12 mouse cellular contexts compared by ENCODE assay signal in genomic region chr14:122462689-122463079, GRCm38 (mm10). TPM values are rescaled to one million over a fixed set of nuclear protein-coding genes. Genes with fewer than 3 reads are reported as not detected.
DNase-seq lines count a peak whose midpoint lies in the region; ATAC-seq and TF ChIP-seq lines count a peak whose summit lies in the region.
"Had no signal": no experiment of that assay in that cellular context is flagged by ENCODE, and none has a peak within 500 bp of the region (broad histone marks: within the 10 kb centered on the region; RNA-seq: fewer than 3 reads in every experiment).

No protein-coding gene starts in this region.

- peak overlapping the region; percentile 50 for H3K4me3 ChIP-seq in left cerebral cortex, adult 2 months
- H3K4me3 ChIP-seq in forebrain, embryonic 10.5 days = peak overlapping the region; percentile 89
- peak overlapping the region; percentile 55 for H3K4me3 ChIP-seq in limb, embryonic 14.5 days (replicated peaks; ENCODE audit: low read length)

- peaks cover 92% of the 10 kb centered on the region for H3K4me1 ChIP-seq in forebrain, embryonic 10.5 days
- H3K4me1 ChIP-seq in limb, embryonic 14.5 days (ENCODE audit: control insufficient read depth, insufficient read depth, low read length) = peaks cover 14% of the 10 kb centered on the region

- no peak for DNase-seq in left cerebral cortex, adult 2 months (ENCODE audit: extremely low spot score in 1 of 2, low spot score in 2 of 2)
- no peak for DNase-seq in left cerebral cortex, postnatal 25 days (ENCODE audit: low spot score in 2 of 2)
- no peak for DNase-seq in forebrain, embryonic 10.5 days (ENCODE audit: extremely low spot score, low spot score)
- DNase-seq in limb, embryonic 14.5 days (ENCODE audit: low spot score) = no peak
- no peak for DNase-seq in adipocyte (ENCODE audit: low spot score)
- DNase-seq in left cerebral cortex, adult 9 months (ENCODE audit: low spot score in 2 of 2) = no peak
- DNase-seq in urinary bladder, postnatal 25 days (ENCODE audit: low spot score) = no peak

- 2% methylated on average over 17 of the region's 17 CpGs for WGBS in forebrain, embryonic 10.5 days
- 12% methylated on average over 17 of the region's 17 CpGs for WGBS in limb, embryonic 14.5 days

- H3K27me3 ChIP-seq in forebrain, embryonic 10.5 days (ENCODE audit: poor library complexity, severe bottlenecking) = peaks cover 76% of the 10 kb centered on the region
- H3K27me3 ChIP-seq in limb, embryonic 14.5 days (ENCODE audit: control insufficient read depth, insufficient read depth, low read length) = peaks cover 62% of the 10 kb centered on the region

- H3K4me2 ChIP-seq in limb, embryonic 14.5 days (replicated peaks; ENCODE audit: low read depth, low read length, severe bottlenecking) = peak overlapping the region; percentile 86; the same call in 1 of the 2 replicates

- H3K36me3 ChIP-seq in forebrain, embryonic 10.5 days (replicated peaks) = peaks cover 29% of the 10 kb centered on the region
- H3K36me3 ChIP-seq in limb, embryonic 14.5 days (ENCODE audit: control insufficient read depth, insufficient read depth, low read length) = no peaks in the 10 kb centered on the region
- H3K36me3 ChIP-seq: stomach, embryonic 15.5 days had no signal

- no peak overlapping the region for H3K9ac ChIP-seq in limb, embryonic 14.5 days (ENCODE audit: low read depth, low read length, severe bottlenecking)
- H3K9ac ChIP-seq: stomach, embryonic 15.5 days had no signal

- no peak for ATAC-seq in limb, embryonic 14.5 days (ENCODE audit: low FRiP score, low read depth)
- ATAC-seq in CD4-positive, CD25-positive, alpha-beta regulatory T cell, adult 4 months = no peak

- no peaks in the 10 kb centered on the region for H3K9me3 ChIP-seq in forebrain, embryonic 10.5 days
- H3K9me3 ChIP-seq in limb, embryonic 14.5 days (ENCODE audit: control insufficient read depth, low read length) = no peaks in the 10 kb centered on the region
- H3K9me3 ChIP-seq: stomach, embryonic 15.5 days had no signal

- peak overlapping the region; percentile 70; the same call in 1 of the 2 replicates for H3K27ac ChIP-seq in left cerebral cortex, adult 2 months
- peak overlapping the region; percentile 99 for H3K27ac ChIP-seq in forebrain, embryonic 10.5 days
- H3K27ac ChIP-seq in limb, embryonic 14.5 days (replicated peaks; ENCODE audit: low read depth, low read length) = no peak overlapping the region
- H3K27ac ChIP-seq: stomach, embryonic 15.5 days had no signal

- no peak for TF ChIP-seq POLR2A in limb, embryonic 14.5 days (IDR thresholded peaks at IDR 0.05; ENCODE audit: borderline replicate concordance, extremely low read depth, insufficient read depth, insufficient read length)

- intact Hi-C loops in left cerebral cortex, adult 2 months (cut with DNase I) = loop anchor here (10.0 kb wide), 1 partner anchor 358 kb away; the partner anchor contains the start of gene Tm9sf2
- intact Hi-C loops in left cerebral cortex, postnatal 25 days (cut with DNase I) = loop anchor here (5.0 kb wide), 1 partner anchor 80 kb away; no protein-coding TSS in a partner anchor

- TF ChIP-seq CTCF in left cerebral cortex, adult 2 months (IDR thresholded peaks at IDR 0.05) = no peak

RNA-seq across cellular contexts. Expression of gene Zic5, which starts 2.8 kb away (rescaled TPM):
- 1 to 10 TPM; 4.1 to 4.8 TPM for total RNA-seq in left cerebral cortex, adult 2 months (2021)
- 1 to 10 TPM; 2.3 to 2.7 TPM for total RNA-seq in left cerebral cortex, postnatal 25 days (2021)
- polyA plus RNA-seq in forebrain, embryonic 10.5 days (2016; fragmentation: Nextera tagmentation; extraction: Ambion mirVana) = 20.7 and 21.5 TPM in 2 replicates
- polyA plus RNA-seq in limb, embryonic 14.5 days (2012; rRNA removed) = 0.47 and 1.3 TPM in 2 replicates
- 0.76 and 0.94 TPM in 2 replicates for polyA plus RNA-seq in limb, embryonic 14.5 days (2014; fragmentation: Nextera tagmentation; extraction: Ambion mirVana)
- not detected for polyA plus RNA-seq in CD4-positive, CD25-positive, alpha-beta regulatory T cell, adult 4 months (2017; shearing (Covaris generic))
- total RNA-seq: heart, adult 18-20 months; megakaryocyte-erythroid progenitor cell, adult 5-6 weeks had no signal
- polyA plus RNA-seq: stomach, embryonic 15.5 days had no signal

RNA-seq across cellular contexts. Expression of gene Gm5089, which starts 11.8 kb away (rescaled TPM):
- under 1 TPM; 0.28 to 0.34 TPM for total RNA-seq in left cerebral cortex, adult 2 months (2021)
- total RNA-seq in left cerebral cortex, postnatal 25 days (2021) = under 1 TPM in 1 of 2 experiments, not detected in 1; 0.23 TPM
- polyA plus RNA-seq in forebrain, embryonic 10.5 days (2016; fragmentation: Nextera tagmentation; extraction: Ambion mirVana) = 1.0 and 1.9 TPM in 2 replicates
- polyA plus RNA-seq in limb, embryonic 14.5 days (2012; rRNA removed) = not detected in 2 replicates
- polyA plus RNA-seq in limb, embryonic 14.5 days (2014; fragmentation: Nextera tagmentation; extraction: Ambion mirVana) = 0.25 TPM in 1 of 2 replicates, not detected in the other
- polyA plus RNA-seq in CD4-positive, CD25-positive, alpha-beta regulatory T cell, adult 4 months (2017; shearing (Covaris generic)) = not detected
- total RNA-seq: heart, adult 18-20 months; megakaryocyte-erythroid progenitor cell, adult 5-6 weeks had no signal
- polyA plus RNA-seq: stomach, embryonic 15.5 days had no signal

RNA-seq across cellular contexts. Expression of gene Zic2, which starts 12.6 kb away (rescaled TPM):
- total RNA-seq in left cerebral cortex, adult 2 months (2021) = 10 to 100 TPM; 17.4 to 18.3 TPM
- 10 to 100 TPM; 16.0 to 16.5 TPM for total RNA-seq in left cerebral cortex, postnatal 25 days (2021)
- 7.0 and 7.3 TPM in 2 replicates for polyA plus RNA-seq in forebrain, embryonic 10.5 days (2016; fragmentation: Nextera tagmentation; extraction: Ambion mirVana)
- polyA plus RNA-seq in limb, embryonic 14.5 days (2012; rRNA removed) = 4.0 and 6.0 TPM in 2 replicates
- 0.80 and 1.1 TPM in 2 replicates for polyA plus RNA-seq in limb, embryonic 14.5 days (2014; fragmentation: Nextera tagmentation; extraction: Ambion mirVana)
- not detected for polyA plus RNA-seq in CD4-positive, CD25-positive, alpha-beta regulatory T cell, adult 4 months (2017; shearing (Covaris generic))
- total RNA-seq: heart, adult 18-20 months; megakaryocyte-erythroid progenitor cell, adult 5-6 weeks had no signal
- polyA plus RNA-seq: stomach, embryonic 15.5 days had no signal

RNA-seq across cellular contexts. Expression of gene Gm10837, which starts 27.7 kb away (rescaled TPM):
- not detected for total RNA-seq in left cerebral cortex, adult 2 months (2021)
- total RNA-seq in left cerebral cortex, postnatal 25 days (2021) = not detected
- polyA plus RNA-seq in forebrain, embryonic 10.5 days (2016; fragmentation: Nextera tagmentation; extraction: Ambion mirVana) = 0.27 TPM in 1 of 2 replicates, not detected in the other
- not detected in 2 replicates for polyA plus RNA-seq in limb, embryonic 14.5 days (2012; rRNA removed)
- 0.12 TPM in 1 of 2 replicates, not detected in the other for polyA plus RNA-seq in limb, embryonic 14.5 days (2014; fragmentation: Nextera tagmentation; extraction: Ambion mirVana)
- not detected for polyA plus RNA-seq in CD4-positive, CD25-positive, alpha-beta regulatory T cell, adult 4 months (2017; shearing (Covaris generic))
- total RNA-seq: heart, adult 18-20 months; left cerebral cortex, adult 18-20 months; megakaryocyte-erythroid progenitor cell, adult 5-6 weeks had no signal
- polyA plus RNA-seq: stomach, embryonic 15.5 days had no signal
